Mouse (Mus musculus): ENCODE results near the gene Msrb3. TPM values are rescaled to one million over a fixed set of nuclear protein-coding genes. Genes with fewer than 3 reads are reported as not detected.

The Msrb3 gene
- 1.5 and 1.6 TPM in 2 replicates for polyA plus RNA-seq (2012; rRNA removed)

GRCm38 (mm10) chr10:120898785-120899762 lies at the start of gene Msrb3:
TSS of gene Msrb3 (minus strand) at chr10:120899101.

Other genes starting within 250 kb of the Msrb3 start
- gene Lemd3, start 80.2 kb upstream of the Msrb3 start, polyA plus RNA-seq (2012; rRNA removed), result 2.9 and 3.4 TPM in 2 replicates
- 0.56 and 0.58 TPM in 2 replicates for gene Wif1, start 134.9 kb upstream of the Msrb3 start, polyA plus RNA-seq (2012; rRNA removed)

All from liver, embryonic 14 days (tissue).